Mouse (Mus musculus): ENCODE measurements around the gene Stam.
"Not testable (repeated sequence)": the region's sequence is repeated elsewhere in the genome, so short reads cannot be mapped to it uniquely, and the experiment has no call there.

Gene Stam

GRCm38 (mm10) chr2:14073362-14074220, at the start of gene Stam:
Gene Stam, plus strand, starts transcription at chr2:14074098.
- peak; percentile 89 for DNase-seq (ENCODE audit: low spot score)

- no peak for DNase-seq (ENCODE audit: low spot score)
Measured at GRCm38 (mm10) chr2:14041249-14041648, 32.6 kb upstream of the Stam start.

GRCm38 (mm10) chr2:14043011-14043410, 30.9 kb upstream of the Stam start:
- DNase-seq (ENCODE audit: low spot score) = no peak

GRCm38 (mm10) chr2:14043577-14044170, 30.2 kb upstream of the Stam start:
- DNase-seq (ENCODE audit: low spot score) = no peak

- no peak for DNase-seq (ENCODE audit: low spot score)
Measured at GRCm38 (mm10) chr2:14048381-14048780, 25.5 kb upstream of the Stam start.

- no peak for DNase-seq (ENCODE audit: low spot score)
Measured at GRCm38 (mm10) chr2:14048808-14049207, 25.1 kb upstream of the Stam start.

- no peak for DNase-seq (ENCODE audit: low spot score)
Measured at GRCm38 (mm10) chr2:14053618-14054017, 20.3 kb upstream of the Stam start.

- DNase-seq (ENCODE audit: low spot score) = no peak
Measured at GRCm38 (mm10) chr2:14054163-14054562, 19.7 kb upstream of the Stam start.

- DNase-seq (ENCODE audit: low spot score) = no peak
Measured at GRCm38 (mm10) chr2:14054716-14055115, 19.2 kb upstream of the Stam start.

- peak; percentile 21 for DNase-seq (ENCODE audit: low spot score)
Measured at GRCm38 (mm10) chr2:14055168-14055565, 18.7 kb upstream of the Stam start.

- peak; percentile 45 for DNase-seq (ENCODE audit: low spot score)
Measured at GRCm38 (mm10) chr2:14055566-14056331, 18.1 kb upstream of the Stam start, which contains the start of gene Hacd1. Gene Hacd1, minus strand, starts transcription at chr2:14056135.

GRCm38 (mm10) chr2:14065704-14066650, 7.9 kb upstream of the Stam start:
- DNase-seq (ENCODE audit: low spot score) = no peak

GRCm38 (mm10) chr2:14069027-14069426, 4.9 kb upstream of the Stam start:
- no peak for DNase-seq (ENCODE audit: low spot score)

GRCm38 (mm10) chr2:14070466-14070865, 3.4 kb upstream of the Stam start:
- no peak for DNase-seq (ENCODE audit: low spot score)

- no peak for DNase-seq (ENCODE audit: low spot score)
Measured at GRCm38 (mm10) chr2:14073008-14073361, 913 bp upstream of the Stam start.

- no peak for DNase-seq (ENCODE audit: low spot score)
Measured at GRCm38 (mm10) chr2:14074221-14074901, 463 bp downstream of the Stam start.

- not testable (repeated sequence) for DNase-seq (ENCODE audit: low spot score)
Measured at GRCm38 (mm10) chr2:14078527-14078926, 4.6 kb downstream of the Stam start.

- no peak for DNase-seq (ENCODE audit: low spot score)
Measured at GRCm38 (mm10) chr2:14100533-14100932, 26.6 kb downstream of the Stam start.

- DNase-seq (ENCODE audit: low spot score) = no peak
Measured at GRCm38 (mm10) chr2:14102603-14103002, 28.7 kb downstream of the Stam start.

- no peak for DNase-seq (ENCODE audit: low spot score)
Measured at GRCm38 (mm10) chr2:14103924-14104323, 30.0 kb downstream of the Stam start.

- DNase-seq (ENCODE audit: low spot score) = no peak
Measured at GRCm38 (mm10) chr2:14107673-14108072, 33.8 kb downstream of the Stam start.

Data from ovary, postnatal 10 days (tissue).